In the genomic region with DNA sequence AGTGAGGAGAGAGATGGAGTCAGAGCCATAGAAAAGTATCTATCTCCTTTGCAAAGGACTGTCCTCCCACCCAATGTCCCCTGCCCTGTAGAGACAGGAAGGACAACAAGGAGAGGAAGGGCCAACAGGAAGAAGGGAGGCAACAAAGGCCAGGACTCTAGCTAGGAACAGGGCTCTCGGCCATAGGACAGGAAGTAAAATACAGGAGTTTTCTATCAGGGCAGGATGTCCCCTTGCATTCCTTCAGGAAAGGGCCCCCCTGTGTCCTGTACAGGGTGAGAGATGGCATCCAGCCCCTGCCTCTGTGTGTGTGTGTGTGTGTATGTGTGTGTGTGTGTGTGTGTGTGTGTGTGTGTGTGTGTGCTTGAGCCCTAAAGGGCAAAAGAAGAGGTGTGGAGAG, we compare ENCODE assay signal across 12 mouse cellular contexts.
DNase-seq lines count a peak whose midpoint lies in the region; ATAC-seq and TF ChIP-seq lines count a peak whose summit lies in the region.
"Had no signal": no experiment of that assay in that cellular context is flagged by ENCODE, and none has a peak within 500 bp of the region (broad histone marks: within the 10 kb centered on the region; RNA-seq: fewer than 3 reads in every experiment).

No protein-coding gene starts in this region.

- no peak overlapping the region for H3K4me2 ChIP-seq in kidney, postnatal 0 days (ENCODE audit: low read length)
- no peak overlapping the region for H3K4me2 ChIP-seq in lung, embryonic 16.5 days (ENCODE audit: low read depth, low read length)
- H3K4me2 ChIP-seq in hindbrain, embryonic 11.5 days (replicated peaks; ENCODE audit: low read depth, low read length): no peak overlapping the region
- no peak overlapping the region for H3K4me2 ChIP-seq in midbrain, embryonic 15.5 days
- H3K4me2 ChIP-seq: limb, embryonic 15.5 days had no signal

- no peak for DNase-seq in heart, embryonic 10.5 days (ENCODE audit: low spot score)
- DNase-seq in heart, adult 2 months: no peak
- DNase-seq in adrenal gland, postnatal 36 days: peak; percentile 6 to 11
- peak; percentile 53 for DNase-seq in kidney, postnatal 0 days (ENCODE audit: low spot score)
- no peak for DNase-seq in hindbrain, embryonic 11.5 days (ENCODE audit: low spot score)
- DNase-seq in T-cell, adult 2 months (ENCODE audit: low spot score): no peak
- DNase-seq: cerebellum, adult 2 months; embryo, embryonic 11 days had no signal

- H3K9ac ChIP-seq in heart, adult 2 months (ENCODE audit: low read depth, low read length): no peak overlapping the region
- no peak overlapping the region for H3K9ac ChIP-seq in kidney, postnatal 0 days (ENCODE audit: low read depth, low read length)
- no peak overlapping the region for H3K9ac ChIP-seq in lung, embryonic 16.5 days (ENCODE audit: low read length)
- H3K9ac ChIP-seq in hindbrain, embryonic 11.5 days (ENCODE audit: low read depth, low read length): no peak overlapping the region
- no peak overlapping the region for H3K9ac ChIP-seq in midbrain, embryonic 15.5 days
- H3K9ac ChIP-seq: limb, embryonic 15.5 days had no signal

- H3K27ac ChIP-seq in heart, embryonic 10.5 days: peak overlapping the region; percentile 62
- H3K27ac ChIP-seq in heart, adult 2 months: no peak overlapping the region
- H3K27ac ChIP-seq in kidney, postnatal 0 days: no peak overlapping the region; the same call in none of the 2 replicates
- H3K27ac ChIP-seq in lung, embryonic 16.5 days (ENCODE audit: low read length): 0 out of 2 replicates have a peak overlapping the region, but pooled peaks have one; percentile 51
- H3K27ac ChIP-seq in hindbrain, embryonic 11.5 days (ENCODE audit: low read depth, low read length): no peak overlapping the region
- no peak overlapping the region for H3K27ac ChIP-seq in midbrain, embryonic 15.5 days
- H3K27ac ChIP-seq: limb, embryonic 15.5 days had no signal

- no peak; the same call in 1 of the 2 replicates for ATAC-seq in kidney, postnatal 0 days (replicated peaks; ENCODE audit: low FRiP score, low read depth)
- peak; percentile 49; the same call in 1 of the 2 replicates for ATAC-seq in lung, embryonic 16.5 days (ENCODE audit: low read depth)
- ATAC-seq in hindbrain, embryonic 11.5 days (ENCODE audit: low FRiP score): no peak
- ATAC-seq in midbrain, embryonic 15.5 days (replicated peaks): no peak
- ATAC-seq: inflammation-experienced regulatory T-cells, adult 6 months had no signal

- TF ChIP-seq EP300 in heart, adult 2 months (IDR thresholded peaks at IDR 0.05; ENCODE audit: insufficient read depth, low read depth, low read length): no peak

- H3K4me1 ChIP-seq in heart, embryonic 10.5 days: peaks cover 12% of the 10 kb centered on the region
- peaks cover 1% of the 10 kb centered on the region; the same call in 1 of the 2 replicates for H3K4me1 ChIP-seq in heart, adult 2 months (ENCODE audit: control insufficient read depth, insufficient read depth, low read length)
- no peaks in the 10 kb centered on the region for H3K4me1 ChIP-seq in kidney, postnatal 0 days (replicated peaks; ENCODE audit: insufficient read depth, low read length)
- peaks cover 11% of the 10 kb centered on the region for H3K4me1 ChIP-seq in lung, embryonic 16.5 days (replicated peaks; ENCODE audit: control insufficient read depth, insufficient read depth, low read length)
- no peaks in the 10 kb centered on the region for H3K4me1 ChIP-seq in hindbrain, embryonic 11.5 days (replicated peaks; ENCODE audit: control insufficient read depth, insufficient read depth, low read length)
- no peaks in the 10 kb centered on the region for H3K4me1 ChIP-seq in midbrain, embryonic 15.5 days

- no peak overlapping the region for H3K4me3 ChIP-seq in heart, embryonic 10.5 days
- no peak overlapping the region for H3K4me3 ChIP-seq in heart, adult 2 months
- no peak overlapping the region for H3K4me3 ChIP-seq in kidney, postnatal 0 days (replicated peaks; ENCODE audit: low read depth, low read length)
- no peak overlapping the region for H3K4me3 ChIP-seq in lung, embryonic 16.5 days (ENCODE audit: low read length)
- H3K4me3 ChIP-seq in hindbrain, embryonic 11.5 days (ENCODE audit: low read depth, low read length): no peak overlapping the region
- no peak overlapping the region for H3K4me3 ChIP-seq in midbrain, embryonic 15.5 days
- H3K4me3 ChIP-seq: limb, embryonic 15.5 days had no signal

- H3K27me3 ChIP-seq in heart, embryonic 10.5 days (ENCODE audit: insufficient read depth, poor library complexity, severe bottlenecking): no peaks in the 10 kb centered on the region
- no peaks in the 10 kb centered on the region for H3K27me3 ChIP-seq in heart, adult 2 months (ENCODE audit: control insufficient read depth, insufficient read depth, low read length)
- H3K27me3 ChIP-seq in kidney, postnatal 0 days (ENCODE audit: insufficient read depth, low read length): no peaks in the 10 kb centered on the region
- H3K27me3 ChIP-seq in lung, embryonic 16.5 days (ENCODE audit: control insufficient read depth, insufficient read depth, low read depth, low read length): no peaks in the 10 kb centered on the region
- H3K27me3 ChIP-seq in hindbrain, embryonic 11.5 days (ENCODE audit: control insufficient read depth, insufficient read depth, low read length): no peaks in the 10 kb centered on the region
- H3K27me3 ChIP-seq in midbrain, embryonic 15.5 days (replicated peaks): no peaks in the 10 kb centered on the region
- H3K27me3 ChIP-seq: limb, embryonic 15.5 days had no signal

- no peak for TF ChIP-seq POLR2A in heart, adult 2 months (IDR thresholded peaks at IDR 0.05; ENCODE audit: insufficient read depth, low read depth, low read length)

- no peaks in the 10 kb centered on the region for H3K36me3 ChIP-seq in heart, embryonic 10.5 days
- no peaks in the 10 kb centered on the region for H3K36me3 ChIP-seq in heart, adult 2 months (ENCODE audit: control insufficient read depth, insufficient read depth, low read length)
- no peaks in the 10 kb centered on the region for H3K36me3 ChIP-seq in kidney, postnatal 0 days (ENCODE audit: insufficient read depth, low read length)
- H3K36me3 ChIP-seq in lung, embryonic 16.5 days (ENCODE audit: control insufficient read depth, insufficient read depth, low read length): no peaks in the 10 kb centered on the region
- H3K36me3 ChIP-seq in hindbrain, embryonic 11.5 days (ENCODE audit: control insufficient read depth, insufficient read depth, low read length): no peaks in the 10 kb centered on the region
- H3K36me3 ChIP-seq in midbrain, embryonic 15.5 days (replicated peaks): no peaks in the 10 kb centered on the region
- H3K36me3 ChIP-seq: limb, embryonic 15.5 days had no signal

- no peaks in the 10 kb centered on the region for H3K79me2 ChIP-seq in heart, adult 2 months (replicated peaks; ENCODE audit: control insufficient read depth, insufficient read depth, low read length)

- intact Hi-C loops in heart, adult 2 months (cut with DNase I): no loop called here

- no peak for TF ChIP-seq CTCF in heart, adult 2 months (IDR thresholded peaks at IDR 0.05)
- TF ChIP-seq CTCF in kidney, postnatal 0 days (IDR thresholded peaks at IDR 0.05; ENCODE audit: low read depth): no peak

- 41% methylated on average over 1 of the region's 1 CpGs for WGBS in heart, embryonic 10.5 days
- 36% methylated on average over 1 of the region's 1 CpGs for WGBS in heart, adult 2 months
- 26% methylated on average over 1 of the region's 1 CpGs for WGBS in kidney, postnatal 0 days
- 45% methylated on average over 1 of the region's 1 CpGs for WGBS in lung, embryonic 16.5 days
- 75% methylated on average over 1 of the region's 1 CpGs for WGBS in hindbrain, embryonic 11.5 days
- 88% methylated on average over 1 of the region's 1 CpGs for WGBS in midbrain, embryonic 15.5 days

- H3K9me3 ChIP-seq in heart, embryonic 10.5 days: no peaks in the 10 kb centered on the region
- no peaks in the 10 kb centered on the region for H3K9me3 ChIP-seq in kidney, postnatal 0 days (replicated peaks; ENCODE audit: low read length)
- no peaks in the 10 kb centered on the region for H3K9me3 ChIP-seq in lung, embryonic 16.5 days (ENCODE audit: control insufficient read depth, low read length)
- no peaks in the 10 kb centered on the region; the same call in 1 of the 2 replicates for H3K9me3 ChIP-seq in hindbrain, embryonic 11.5 days (ENCODE audit: control insufficient read depth, low read length)
- no peaks in the 10 kb centered on the region for H3K9me3 ChIP-seq in midbrain, embryonic 15.5 days
- H3K9me3 ChIP-seq: limb, embryonic 15.5 days had no signal

Comparison
In these comparisons a context has a peak if more than half of its experiments do, and no peak if none do; other contexts are left out.
1. H3K27ac ChIP-seq: peak in heart, embryonic 10.5 days (single experiment) and lung, embryonic 16.5 days (single experiment); none in heart, adult 2 months (single experiment), kidney, postnatal 0 days (single experiment), hindbrain, embryonic 11.5 days (single experiment) and midbrain, embryonic 15.5 days (single experiment).
2. DNase-seq: peak in adrenal gland, postnatal 36 days (2 of 2) and kidney, postnatal 0 days (single experiment); none in heart, embryonic 10.5 days (single experiment), heart, adult 2 months (0 of 2), hindbrain, embryonic 11.5 days (single experiment) and T-cell, adult 2 months (single experiment).